Mouse (Mus musculus): Measurements from ENCODE around the gene Cyth1. TPM values are rescaled to one million over a fixed set of nuclear protein-coding genes. Genes with fewer than 3 reads are reported as not detected.

Cyth1 gene
- polyA plus RNA-seq, 1 experiment from 2014 or later = 10.8 TPM

DNA sequence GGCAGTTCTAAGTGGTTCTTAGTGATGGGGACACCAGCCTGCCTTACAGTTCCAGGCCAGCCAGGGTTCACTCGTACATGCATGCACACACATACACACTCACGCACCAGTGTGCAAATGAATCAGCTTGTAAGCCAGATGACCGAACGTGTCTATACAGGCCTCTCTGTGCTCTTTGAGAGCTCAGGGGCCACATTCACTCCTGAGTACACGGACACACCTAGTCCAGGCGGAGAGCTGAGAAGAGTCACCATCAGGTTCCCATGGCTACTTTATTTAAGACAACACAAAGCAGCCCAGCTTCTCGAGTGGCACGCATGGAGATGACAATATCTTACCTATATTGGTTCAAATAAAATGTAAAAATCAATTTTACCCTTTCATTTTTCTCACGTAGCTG is 38.0 kb upstream of the Cyth1 start:
- Histone ChIP-seq H3K4me3 (ENCODE audit: low read depth, low read length) (no peak overlapping the region), H3K4me1 (ENCODE audit: control insufficient read depth, insufficient read depth, low read length) (peaks cover 10% of the 10 kb centered on the region), H3K36me3 (ENCODE audit: control insufficient read depth, insufficient read depth, low read length) (peaks cover 50% of the 10 kb centered on the region), H3K9ac (replicated peaks; ENCODE audit: low read depth, low read length) (no peak overlapping the region), H3K4me2 (replicated peaks; ENCODE audit: low read depth, low read length) (no peak overlapping the region), H3K27ac (ENCODE audit: low read length) (0 out of 2 replicates have a peak overlapping the region, but pooled peaks have one; percentile 49), H3K9me3 (ENCODE audit: control insufficient read depth, low read depth, low read length) (no peaks in the 10 kb centered on the region), H3K27me3 (ENCODE audit: control insufficient read depth, insufficient read depth, low read length) (no peaks in the 10 kb centered on the region)
- 79% methylated on average over 9 of the region's 9 CpGs for WGBS
- no peak for ATAC-seq (ENCODE audit: insufficient number of reproducible peaks, insufficient read depth, low FRiP score, low read depth)

- no peak overlapping the region for H3K4me2 ChIP-seq (replicated peaks; ENCODE audit: low read depth, low read length)
- ATAC-seq (ENCODE audit: insufficient number of reproducible peaks, insufficient read depth, low FRiP score, low read depth) = no peak
- H3K9me3 ChIP-seq (ENCODE audit: control insufficient read depth, low read depth, low read length) = no peaks in the 10 kb centered on the region
- no peak overlapping the region for H3K9ac ChIP-seq (replicated peaks; ENCODE audit: low read depth, low read length)
- WGBS = 89% methylated on average over 13 of the region's 13 CpGs
- H3K4me1 ChIP-seq (ENCODE audit: control insufficient read depth, insufficient read depth, low read length) = peaks cover 8% of the 10 kb centered on the region
- peaks cover 50% of the 10 kb centered on the region for H3K36me3 ChIP-seq (ENCODE audit: control insufficient read depth, insufficient read depth, low read length)
- no peaks in the 10 kb centered on the region for H3K27me3 ChIP-seq (ENCODE audit: control insufficient read depth, insufficient read depth, low read length)
- no peak overlapping the region for H3K4me3 ChIP-seq (ENCODE audit: low read depth, low read length)
- H3K27ac ChIP-seq (ENCODE audit: low read length) = no peak overlapping the region
Observed at GRCm38 (mm10) chr11:118285791-118286190, 37.4 kb upstream of the Cyth1 start.

DNA sequence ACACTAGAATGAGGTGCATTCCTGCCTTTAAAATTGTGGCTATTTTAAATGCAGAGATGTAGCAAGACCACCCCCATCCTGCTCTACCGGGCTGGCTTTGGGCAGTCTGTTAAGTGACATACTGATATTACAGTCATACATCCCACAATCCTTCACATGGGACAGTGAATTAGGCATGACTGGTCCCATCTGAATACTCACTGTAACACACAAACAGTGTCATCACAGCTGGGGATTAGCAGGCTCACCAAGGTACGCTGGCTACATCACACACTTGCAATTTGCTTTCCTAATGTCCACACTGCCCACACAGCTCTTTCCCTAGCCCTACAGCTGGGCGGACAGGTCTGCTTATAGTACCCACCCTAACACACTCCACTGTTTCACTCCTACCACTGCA is 31.8 kb upstream of the Cyth1 start:
- H3K4me1 ChIP-seq (ENCODE audit: control insufficient read depth, insufficient read depth, low read length) = no peaks in the 10 kb centered on the region
- WGBS = 94% methylated on average over 3 of the region's 3 CpGs
- H3K36me3 ChIP-seq (ENCODE audit: control insufficient read depth, insufficient read depth, low read length) = peaks cover 79% of the 10 kb centered on the region

GRCm38 (mm10) chr11:118276328-118276727 is 27.9 kb upstream of the Cyth1 start:
- H3K9me3 ChIP-seq (ENCODE audit: control insufficient read depth, low read depth, low read length) = no peaks in the 10 kb centered on the region
- 83% methylated on average over 7 of the region's 7 CpGs for WGBS
- no peaks in the 10 kb centered on the region for H3K4me1 ChIP-seq (ENCODE audit: control insufficient read depth, insufficient read depth, low read length)
- H3K27me3 ChIP-seq (ENCODE audit: control insufficient read depth, insufficient read depth, low read length) = no peaks in the 10 kb centered on the region
- H3K36me3 ChIP-seq (ENCODE audit: control insufficient read depth, insufficient read depth, low read length) = peaks cover 84% of the 10 kb centered on the region
- no peak overlapping the region for H3K9ac ChIP-seq (replicated peaks; ENCODE audit: low read depth, low read length)
- no peak overlapping the region for H3K4me3 ChIP-seq (ENCODE audit: low read depth, low read length)
- H3K27ac ChIP-seq (ENCODE audit: low read length) = no peak overlapping the region
- ATAC-seq (ENCODE audit: insufficient number of reproducible peaks, insufficient read depth, low FRiP score, low read depth) = no peak
- no peak overlapping the region for H3K4me2 ChIP-seq (replicated peaks; ENCODE audit: low read depth, low read length)

More for the DNA sequence above, 31.8 kb upstream of the Cyth1 start:
- H3K9me3 ChIP-seq (ENCODE audit: control insufficient read depth, low read depth, low read length) = no peaks in the 10 kb centered on the region
- H3K27me3 ChIP-seq (ENCODE audit: control insufficient read depth, insufficient read depth, low read length) = no peaks in the 10 kb centered on the region
- no peak overlapping the region for H3K9ac ChIP-seq (replicated peaks; ENCODE audit: low read depth, low read length)
- H3K4me3 ChIP-seq (ENCODE audit: low read depth, low read length) = no peak overlapping the region
- no peak overlapping the region for H3K4me2 ChIP-seq (replicated peaks; ENCODE audit: low read depth, low read length)
- H3K27ac ChIP-seq (ENCODE audit: low read length) = no peak overlapping the region
- ATAC-seq (ENCODE audit: insufficient number of reproducible peaks, insufficient read depth, low FRiP score, low read depth) = no peak

GRCm38 (mm10) chr11:118275092-118275491 is 26.7 kb upstream of the Cyth1 start:
- H3K27me3 ChIP-seq (ENCODE audit: control insufficient read depth, insufficient read depth, low read length) = no peaks in the 10 kb centered on the region
- H3K4me2 ChIP-seq (replicated peaks; ENCODE audit: low read depth, low read length) = no peak overlapping the region
- WGBS = 91% methylated on average over 9 of the region's 9 CpGs
- H3K4me1 ChIP-seq (ENCODE audit: control insufficient read depth, insufficient read depth, low read length) = no peaks in the 10 kb centered on the region
- H3K36me3 ChIP-seq (ENCODE audit: control insufficient read depth, insufficient read depth, low read length) = peaks cover 90% of the 10 kb centered on the region
- no peak for ATAC-seq (ENCODE audit: insufficient number of reproducible peaks, insufficient read depth, low FRiP score, low read depth)
- H3K4me3 ChIP-seq (ENCODE audit: low read depth, low read length) = no peak overlapping the region
- no peaks in the 10 kb centered on the region for H3K9me3 ChIP-seq (ENCODE audit: control insufficient read depth, low read depth, low read length)
- H3K27ac ChIP-seq (ENCODE audit: low read length) = no peak overlapping the region
- no peak overlapping the region for H3K9ac ChIP-seq (replicated peaks; ENCODE audit: low read depth, low read length)

GRCm38 (mm10) chr11:118269827-118270226 is 21.4 kb upstream of the Cyth1 start:
- 93% methylated on average over 3 of the region's 3 CpGs for WGBS
- no peaks in the 10 kb centered on the region for H3K27me3 ChIP-seq (ENCODE audit: control insufficient read depth, insufficient read depth, low read length)
- H3K9ac ChIP-seq (replicated peaks; ENCODE audit: low read depth, low read length) = no peak overlapping the region
- H3K9me3 ChIP-seq (ENCODE audit: control insufficient read depth, low read depth, low read length) = no peaks in the 10 kb centered on the region
- no peak overlapping the region for H3K4me3 ChIP-seq (ENCODE audit: low read depth, low read length)
- H3K27ac ChIP-seq (ENCODE audit: low read length) = no peak overlapping the region
- H3K4me2 ChIP-seq (replicated peaks; ENCODE audit: low read depth, low read length) = no peak overlapping the region
- ATAC-seq (ENCODE audit: insufficient number of reproducible peaks, insufficient read depth, low FRiP score, low read depth) = no peak
- H3K4me1 ChIP-seq (ENCODE audit: control insufficient read depth, insufficient read depth, low read length) = no peaks in the 10 kb centered on the region
- H3K36me3 ChIP-seq (ENCODE audit: control insufficient read depth, insufficient read depth, low read length) = peaks cover 89% of the 10 kb centered on the region

- 92% methylated on average over 7 of the region's 7 CpGs for WGBS
- H3K9ac ChIP-seq (replicated peaks; ENCODE audit: low read depth, low read length) = no peak overlapping the region
- no peak overlapping the region for H3K4me2 ChIP-seq (replicated peaks; ENCODE audit: low read depth, low read length)
- no peaks in the 10 kb centered on the region for H3K4me1 ChIP-seq (ENCODE audit: control insufficient read depth, insufficient read depth, low read length)
- no peak for ATAC-seq (ENCODE audit: insufficient number of reproducible peaks, insufficient read depth, low FRiP score, low read depth)
- no peaks in the 10 kb centered on the region for H3K27me3 ChIP-seq (ENCODE audit: control insufficient read depth, insufficient read depth, low read length)
- peaks cover 88% of the 10 kb centered on the region for H3K36me3 ChIP-seq (ENCODE audit: control insufficient read depth, insufficient read depth, low read length)
- no peak overlapping the region for H3K27ac ChIP-seq (ENCODE audit: low read length)
- no peak overlapping the region for H3K4me3 ChIP-seq (ENCODE audit: low read depth, low read length)
- no peaks in the 10 kb centered on the region for H3K9me3 ChIP-seq (ENCODE audit: control insufficient read depth, low read depth, low read length)
Observed at GRCm38 (mm10) chr11:118266666-118267046, 18.3 kb upstream of the Cyth1 start.

DNA sequence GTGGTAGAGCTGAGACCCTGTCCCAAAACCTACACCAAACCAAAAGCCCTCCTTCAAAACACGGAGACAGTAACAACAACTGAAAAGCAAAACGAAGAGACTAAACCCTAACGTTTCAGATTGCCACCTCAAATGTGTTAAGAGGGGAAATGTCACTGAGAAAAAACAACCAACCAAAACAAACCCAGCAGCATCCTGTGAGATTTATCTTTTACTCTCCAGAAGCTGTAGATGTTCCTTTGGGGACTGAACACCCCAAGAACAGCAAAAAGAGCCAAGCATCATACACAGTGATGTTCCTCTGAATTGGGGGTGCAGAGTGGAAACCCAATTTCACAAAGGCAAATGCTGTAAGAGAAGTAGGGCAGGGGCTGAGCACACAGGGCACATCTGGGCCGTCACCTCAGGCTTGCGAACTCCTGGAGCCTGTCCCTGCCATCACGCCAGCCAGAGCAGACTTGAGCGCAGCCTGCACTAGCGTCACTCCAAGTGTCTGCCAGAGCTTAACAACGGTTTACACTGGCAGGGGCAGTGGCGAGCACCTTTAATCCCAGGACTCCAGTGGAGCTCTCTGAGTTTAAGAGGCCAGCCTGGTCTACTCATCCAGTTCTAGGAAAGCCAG is 17.8 kb upstream of the Cyth1 start:
- H3K9ac ChIP-seq (replicated peaks; ENCODE audit: low read depth, low read length) = no peak overlapping the region
- no peak overlapping the region for H3K27ac ChIP-seq (ENCODE audit: low read length)
- H3K4me2 ChIP-seq (replicated peaks; ENCODE audit: low read depth, low read length) = no peak overlapping the region
- H3K9me3 ChIP-seq (ENCODE audit: control insufficient read depth, low read depth, low read length) = no peaks in the 10 kb centered on the region
- no peak for ATAC-seq (ENCODE audit: insufficient number of reproducible peaks, insufficient read depth, low FRiP score, low read depth)
- no peaks in the 10 kb centered on the region for H3K27me3 ChIP-seq (ENCODE audit: control insufficient read depth, insufficient read depth, low read length)
- H3K36me3 ChIP-seq (ENCODE audit: control insufficient read depth, insufficient read depth, low read length) = peaks cover 88% of the 10 kb centered on the region
- H3K4me3 ChIP-seq (ENCODE audit: low read depth, low read length) = no peak overlapping the region
- H3K4me1 ChIP-seq (ENCODE audit: control insufficient read depth, insufficient read depth, low read length) = no peaks in the 10 kb centered on the region
- WGBS = 91% methylated on average over 10 of the region's 10 CpGs

- Histone ChIP-seq H3K9me3 (ENCODE audit: control insufficient read depth, low read depth, low read length) (no peaks in the 10 kb centered on the region), H3K9ac (replicated peaks; ENCODE audit: low read depth, low read length) (no peak overlapping the region), H3K4me2 (replicated peaks; ENCODE audit: low read depth, low read length) (no peak overlapping the region), H3K27me3 (ENCODE audit: control insufficient read depth, insufficient read depth, low read length) (no peaks in the 10 kb centered on the region), H3K36me3 (ENCODE audit: control insufficient read depth, insufficient read depth, low read length) (peaks cover 90% of the 10 kb centered on the region), H3K4me1 (ENCODE audit: control insufficient read depth, insufficient read depth, low read length) (no peaks in the 10 kb centered on the region), H3K4me3 (ENCODE audit: low read depth, low read length) (no peak overlapping the region), H3K27ac (ENCODE audit: low read length) (no peak overlapping the region)
- WGBS = 86% methylated on average over 11 of the region's 11 CpGs
- no peak for ATAC-seq (ENCODE audit: insufficient number of reproducible peaks, insufficient read depth, low FRiP score, low read depth)
Observed at GRCm38 (mm10) chr11:118265621-118266020, 17.2 kb upstream of the Cyth1 start.
